11 mouse cellular contexts compared by ENCODE assay signal in genomic region chr1:150583734-150584133, GRCm38 (mm10).
A peak's percentile ranks its signal among the peaks of the same experiment; 100 is the strongest.
DNase-seq lines count a peak whose midpoint lies in the region; ATAC-seq lines count a peak whose summit lies in the region.
"Had no signal": no experiment of that assay in that cellular context is flagged by ENCODE, and none has a peak within 500 bp of the region (broad histone marks: within the 10 kb centered on the region; RNA-seq: fewer than 3 reads in every experiment).

No protein-coding gene starts in this region.

- 32% methylated on average over 8 of the region's 8 CpGs for WGBS in forebrain, embryonic 15.5 days
- WGBS in midbrain, embryonic 11.5 days = 34% methylated on average over 8 of the region's 8 CpGs

- DNase-seq in left cerebral cortex, postnatal 25 days (ENCODE audit: low spot score in 2 of 2) = peak; percentile 7 to 24
- no peak for DNase-seq in left cerebral cortex, postnatal 36 days (ENCODE audit: low spot score in 2 of 2)
- peak; percentile 88 for DNase-seq in midbrain, embryonic 11.5 days (ENCODE audit: low spot score, missing footprints)
- DNase-seq in right cerebral cortex, postnatal 14 days = peak; percentile 15
- no peak for DNase-seq in adipocyte (ENCODE audit: low spot score)
- DNase-seq in adrenal gland, postnatal 10 days = no peak
- DNase-seq in kidney, adult 18-20 months = no peak
- DNase-seq: gastrocnemius, postnatal 25 days had no signal

- intact Hi-C loops in left cerebral cortex, postnatal 25 days (cut with DNase I) = no loop called here
- intact Hi-C loops in left cerebral cortex, postnatal 36 days (cut with DNase I) = no loop called here

- no peaks in the 10 kb centered on the region for H3K9me3 ChIP-seq in forebrain, embryonic 15.5 days
- H3K9me3 ChIP-seq in midbrain, embryonic 11.5 days (ENCODE audit: control insufficient read depth, low read length) = no peaks in the 10 kb centered on the region

- no peak overlapping the region for H3K4me2 ChIP-seq in forebrain, embryonic 15.5 days (replicated peaks)
- no peak overlapping the region for H3K4me2 ChIP-seq in midbrain, embryonic 11.5 days

- H3K36me3 ChIP-seq in forebrain, embryonic 15.5 days = no peaks in the 10 kb centered on the region
- H3K36me3 ChIP-seq in midbrain, embryonic 11.5 days (ENCODE audit: control insufficient read depth, insufficient read depth, low read length) = no peaks in the 10 kb centered on the region

- H3K4me3 ChIP-seq in forebrain, embryonic 15.5 days = no peak overlapping the region
- H3K4me3 ChIP-seq in midbrain, embryonic 11.5 days (ENCODE audit: low read depth, low read length) = no peak overlapping the region

- H3K27ac ChIP-seq in forebrain, embryonic 15.5 days (replicated peaks) = no peak overlapping the region
- no peak overlapping the region for H3K27ac ChIP-seq in midbrain, embryonic 11.5 days (ENCODE audit: low read depth, low read length)
- H3K27ac ChIP-seq: liver, embryonic 14.5 days had no signal

- H3K27me3 ChIP-seq in forebrain, embryonic 15.5 days = no peaks in the 10 kb centered on the region
- peaks cover 7% of the 10 kb centered on the region for H3K27me3 ChIP-seq in midbrain, embryonic 11.5 days (ENCODE audit: control insufficient read depth, insufficient read depth, low read length)

- no peak overlapping the region for H3K9ac ChIP-seq in forebrain, embryonic 15.5 days (replicated peaks)
- no peak overlapping the region for H3K9ac ChIP-seq in midbrain, embryonic 11.5 days (ENCODE audit: low read length)
- H3K9ac ChIP-seq: liver, embryonic 14.5 days had no signal

- peaks cover 4% of the 10 kb centered on the region; the same call in 1 of the 2 replicates for H3K4me1 ChIP-seq in forebrain, embryonic 15.5 days
- H3K4me1 ChIP-seq in midbrain, embryonic 11.5 days (ENCODE audit: control insufficient read depth, insufficient read depth, low read length) = peaks cover 5% of the 10 kb centered on the region; the same call in 1 of the 2 replicates

- ATAC-seq in forebrain, embryonic 15.5 days (replicated peaks) = peak; percentile 66
- ATAC-seq in midbrain, embryonic 11.5 days (ENCODE audit: low FRiP score) = peak; percentile 83
- ATAC-seq: CD4-positive, CD25-positive, alpha-beta regulatory T cell, adult 4 months had no signal

Comparison
In these comparisons a context has a peak if more than half of its experiments do, and no peak if none do; other contexts are left out.
1. DNase-seq: peak in left cerebral cortex, postnatal 25 days (2 of 2), midbrain, embryonic 11.5 days (single experiment) and right cerebral cortex, postnatal 14 days (single experiment); none in left cerebral cortex, postnatal 36 days (0 of 2), adipocyte (single experiment), adrenal gland, postnatal 10 days (single experiment) and kidney, adult 18-20 months (single experiment).